Mouse (Mus musculus) liver, embryonic 14.5 days (tissue): Measurements from ENCODE around the gene Sfn.

Experiments
- CTCF ChIP-seq: IDR thresholded peaks from 2 replicates; pipeline ENCODE4 v1.5.1; 2016; ENCODE audit warnings: antibody characterized with exemption, low read depth, control low read depth
- EP300 ChIP-seq: IDR thresholded peaks from 2 replicates; pipeline ENCODE4 v1.6.1; 2016; ENCODE audit warnings: antibody characterized with exemption, low read depth

DNA sequence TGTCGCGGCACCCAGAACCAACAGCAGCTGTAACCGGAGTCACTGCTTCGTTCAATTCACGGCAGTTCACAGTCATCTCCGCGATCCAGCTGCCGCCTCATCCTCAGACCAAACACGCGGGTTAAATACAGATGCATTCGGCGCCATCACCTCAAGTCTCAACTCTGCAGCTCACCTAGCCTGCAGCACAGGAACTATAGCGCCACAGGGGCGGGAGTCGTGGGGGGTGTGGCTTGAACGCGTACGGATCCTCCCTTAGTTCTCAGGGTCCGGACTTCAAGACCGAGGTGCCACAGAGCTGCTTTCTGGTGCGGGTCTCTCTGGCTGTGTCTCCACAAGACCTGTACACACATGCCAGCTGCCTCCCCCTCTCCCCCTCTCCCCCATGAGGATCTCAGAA, 43.7 kb upstream of the Sfn start:
- no peak for TF ChIP-seq CTCF
- no peak for TF ChIP-seq EP300
